Mouse (Mus musculus) neural tube, embryonic 14.5 days (tissue): ENCODE measurements around the gene Ppp2r1b. TPM values are rescaled to one million over a fixed set of nuclear protein-coding genes. Genes with fewer than 3 reads are reported as not detected.

ENCODE experiments used
- ATAC-seq: fragments of 200-750 bp; cut with Nextera tagmentation; 2 replicates; pipeline ENCODE4 v1.8.0; 2017; ENCODE audit warnings: low read depth, mild to moderate bottlenecking, moderate TSS enrichment, moderate library complexity
- H3K27ac ChIP-seq: fragments of 300-500 bp; sonication (generic); 2 replicates; pipeline ENCODE4 v1.5.1; 2014; ENCODE audit warnings: low read depth, mild to moderate bottlenecking, control low read depth, low read length, moderate library complexity, mixed read lengths
- H3K27me3 ChIP-seq: fragments of 300-500 bp; sonication (generic); 2 replicates; pipeline ENCODE4 v1.6.1; 2014; ENCODE audit warnings: low read length; ENCODE audit not compliant: control insufficient read depth, insufficient read depth
- H3K36me3 ChIP-seq: fragments of 300-500 bp; sonication (generic); 2 replicates; pipeline ENCODE4 v1.6.1; 2014; ENCODE audit warnings: low read length, mixed read lengths; ENCODE audit not compliant: control insufficient read depth, insufficient read depth
- H3K4me1 ChIP-seq: fragments of 300-500 bp; sonication (generic); 2 replicates; pipeline ENCODE4 v1.6.1; 2014; ENCODE audit warnings: low read length; ENCODE audit not compliant: control insufficient read depth, insufficient read depth
- H3K4me2 ChIP-seq: fragments of 300-500 bp; sonication (generic); 2 replicates; pipeline ENCODE4 v1.6.1; 2014; ENCODE audit warnings: mild to moderate bottlenecking, low read depth, low read length, control low read depth
- H3K4me3 ChIP-seq: fragments of 300-500 bp; sonication (generic); 2 replicates; pipeline ENCODE4 v1.5.1; 2014; ENCODE audit warnings: low read depth, low read length, control low read depth, mixed read lengths
- H3K9ac ChIP-seq: fragments of 300-500 bp; sonication (generic); replicated peaks from 2 replicates; pipeline ENCODE4 v1.6.1; 2014; ENCODE audit warnings: low read depth, mild to moderate bottlenecking, control low read depth, low read length, mixed read lengths
- H3K9me3 ChIP-seq: fragments of 300-500 bp; sonication (generic); 2 replicates; pipeline ENCODE4 v1.6.1; 2016; ENCODE audit warnings: low read length; ENCODE audit not compliant: control insufficient read depth
- WGBS: fragments of 180-500 bp; shearing (Covaris S2); extraction: QIAGEN DNeasy Blood & Tissue Kit; methylation state at CpG from one replicate; pipeline ENCODE4 v1.1.7; 2014; 5-methylcytosine and 5-hydroxymethylcytosine counted together
- polyA plus RNA-seq: library from polyadenylated mRNA; unstranded; fragments of >200 nt; fragmentation: Nextera tagmentation; extraction: Ambion mirVana; gene quantifications from 2 replicates; pipeline ENCODE4 v1.2.1, GENCODE M21; 2014

The Ppp2r1b gene
- polyA plus RNA-seq, 1 experiment from 2014 or later: 44.1 TPM

- Histone ChIP-seq H3K36me3 (peaks cover 6% of the 10 kb centered on the region; the same call in 1 of the 2 replicates), H3K27me3 (no peaks in the 10 kb centered on the region), H3K4me3 (no peak overlapping the region), H3K9me3 (no peaks in the 10 kb centered on the region), H3K9ac (no peak overlapping the region), H3K4me1 (peaks cover 7% of the 10 kb centered on the region), H3K27ac (no peak overlapping the region), H3K4me2 (no peak overlapping the region)
- WGBS: 33% methylated on average over 1 of the region's 1 CpGs
- ATAC-seq: no peak
These were observed 40.5 kb downstream of the Ppp2r1b start for GRCm38 (mm10) chr9:50885600-50885987.

GRCm38 (mm10) chr9:50886870-50887269 is 41.8 kb downstream of the Ppp2r1b start:
- H3K36me3 ChIP-seq: 0 out of 2 replicates have a peak, but pooled peaks cover 4% of the 10 kb centered on the region
- WGBS: 93% methylated on average over 1 of the region's 1 CpGs
- no peak overlapping the region for H3K9ac ChIP-seq
- no peak overlapping the region for H3K4me2 ChIP-seq
- no peaks in the 10 kb centered on the region for H3K9me3 ChIP-seq
- H3K27me3 ChIP-seq: no peaks in the 10 kb centered on the region
- H3K4me3 ChIP-seq: no peak overlapping the region
- peaks cover 7% of the 10 kb centered on the region for H3K4me1 ChIP-seq
- H3K27ac ChIP-seq: no peak overlapping the region
- ATAC-seq: no peak

- peak; percentile 42; the same call in 1 of the 2 replicates for ATAC-seq
- no peak overlapping the region for H3K9ac ChIP-seq
- no peak overlapping the region for H3K4me3 ChIP-seq
- H3K27ac ChIP-seq: no peak overlapping the region
- H3K9me3 ChIP-seq: no peaks in the 10 kb centered on the region
- peaks cover 7% of the 10 kb centered on the region for H3K4me1 ChIP-seq
- H3K36me3 ChIP-seq: 0 out of 2 replicates have a peak, but pooled peaks cover 4% of the 10 kb centered on the region
- WGBS: 60% methylated on average over 4 of the region's 4 CpGs
- H3K27me3 ChIP-seq: no peaks in the 10 kb centered on the region
- H3K4me2 ChIP-seq: no peak overlapping the region
These were observed 42.2 kb downstream of the Ppp2r1b start for GRCm38 (mm10) chr9:50887351-50887750.

GRCm38 (mm10) chr9:50889211-50889610 is 44.1 kb downstream of the Ppp2r1b start:
- 67% methylated on average over 6 of the region's 6 CpGs for WGBS
- no peak overlapping the region for H3K27ac ChIP-seq
- no peaks in the 10 kb centered on the region for H3K27me3 ChIP-seq
- no peak overlapping the region for H3K4me3 ChIP-seq
- peaks cover 7% of the 10 kb centered on the region for H3K4me1 ChIP-seq
- ATAC-seq: no peak
- H3K9ac ChIP-seq: no peak overlapping the region
- H3K9me3 ChIP-seq: no peaks in the 10 kb centered on the region
- no peaks in the 10 kb centered on the region for H3K36me3 ChIP-seq
- no peak overlapping the region for H3K4me2 ChIP-seq

GRCm38 (mm10) chr9:50889964-50890363 is 44.9 kb downstream of the Ppp2r1b start:
- 88% methylated on average over 4 of the region's 4 CpGs for WGBS
- H3K4me1 ChIP-seq: peaks cover 7% of the 10 kb centered on the region
- ATAC-seq: no peak
- no peak overlapping the region for H3K9ac ChIP-seq
- no peak overlapping the region for H3K27ac ChIP-seq
- H3K9me3 ChIP-seq: no peaks in the 10 kb centered on the region
- H3K36me3 ChIP-seq: 0 out of 2 replicates have a peak, but pooled peaks cover 3% of the 10 kb centered on the region
- H3K4me2 ChIP-seq: no peak overlapping the region
- H3K27me3 ChIP-seq: no peaks in the 10 kb centered on the region
- H3K4me3 ChIP-seq: no peak overlapping the region

- Histone ChIP-seq H3K4me2 (no peak overlapping the region), H3K36me3 (0 out of 2 replicates have a peak, but pooled peaks cover 7% of the 10 kb centered on the region), H3K9me3 (no peaks in the 10 kb centered on the region), H3K9ac (no peak overlapping the region), H3K4me3 (no peak overlapping the region), H3K4me1 (peaks cover 1% of the 10 kb centered on the region), H3K27ac (no peak overlapping the region), H3K27me3 (no peaks in the 10 kb centered on the region)
- ATAC-seq: no peak
- WGBS: 87% methylated on average over 3 of the region's 3 CpGs
These were observed 45.5 kb downstream of the Ppp2r1b start for GRCm38 (mm10) chr9:50890494-50891090.

- Histone ChIP-seq H3K4me1 (no peaks in the 10 kb centered on the region), H3K9me3 (no peaks in the 10 kb centered on the region), H3K27me3 (no peaks in the 10 kb centered on the region), H3K9ac (no peak overlapping the region), H3K27ac (no peak overlapping the region), H3K36me3 (peaks cover 11% of the 10 kb centered on the region; the same call in 1 of the 2 replicates), H3K4me2 (no peak overlapping the region), H3K4me3 (no peak overlapping the region)
- no peak for ATAC-seq
- 76% methylated on average over 4 of the region's 4 CpGs for WGBS
These were observed 48.6 kb downstream of the Ppp2r1b start for GRCm38 (mm10) chr9:50893665-50894064.

- H3K4me2 ChIP-seq: no peak overlapping the region
- peaks cover 6% of the 10 kb centered on the region for H3K36me3 ChIP-seq
- H3K4me1 ChIP-seq: no peaks in the 10 kb centered on the region
- ATAC-seq: no peak
- no peak overlapping the region for H3K27ac ChIP-seq
- 58% methylated on average over 7 of the region's 7 CpGs for WGBS
- H3K9ac ChIP-seq: no peak overlapping the region
- no peaks in the 10 kb centered on the region for H3K27me3 ChIP-seq
- H3K9me3 ChIP-seq: no peaks in the 10 kb centered on the region
- H3K4me3 ChIP-seq: no peak overlapping the region
These were observed 55.2 kb downstream of the Ppp2r1b start for GRCm38 (mm10) chr9:50900026-50900920.
